Mouse (Mus musculus): ENCODE results near the gene Gm17606.
A peak's percentile ranks its signal among the peaks of the same experiment; 100 is the strongest.

Gm17606 gene

DNA sequence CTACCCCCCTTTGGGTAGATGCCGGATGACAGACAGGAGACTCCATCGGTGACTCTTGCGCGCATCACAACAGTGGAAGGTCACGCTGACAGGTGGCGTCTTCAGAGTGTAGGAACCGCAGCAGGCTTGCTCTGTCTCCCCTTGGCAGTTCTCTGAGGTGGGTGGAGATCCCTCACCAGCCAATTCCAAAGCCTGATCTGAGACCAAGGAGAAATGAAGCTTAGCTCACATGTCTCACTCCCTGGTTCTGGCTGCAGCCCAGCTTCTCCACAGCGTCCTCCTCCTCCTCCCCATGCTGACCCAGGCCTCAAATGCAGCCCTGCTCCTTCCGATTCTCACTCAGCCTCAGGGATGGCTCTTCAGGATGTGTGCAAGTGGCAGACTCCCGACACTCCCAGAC is 15.8 kb upstream of the Gm17606 start:
- DNase-seq (ENCODE audit: low read depth): no peak

DNA sequence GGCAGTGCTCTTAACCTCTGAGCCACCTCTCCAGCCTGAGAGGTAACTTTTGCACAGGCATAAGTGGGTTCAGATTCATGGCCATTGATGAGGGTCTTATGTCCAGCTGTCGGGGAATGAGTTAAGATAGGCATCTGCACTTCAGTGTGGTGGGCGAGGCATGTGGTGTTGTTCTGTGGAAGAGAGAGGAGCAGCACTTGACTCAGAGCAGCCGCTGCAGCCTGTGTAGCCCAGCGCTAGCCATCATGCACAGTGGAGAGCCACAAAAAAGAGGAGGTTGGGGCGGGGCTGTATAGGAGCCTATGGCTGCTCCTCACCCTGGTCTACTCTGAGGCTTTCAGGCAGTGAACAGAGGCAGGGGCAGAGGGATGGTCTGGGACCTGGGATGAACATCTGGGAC is 12.6 kb upstream of the Gm17606 start:
- no peak for DNase-seq (ENCODE audit: low read depth)

DNA sequence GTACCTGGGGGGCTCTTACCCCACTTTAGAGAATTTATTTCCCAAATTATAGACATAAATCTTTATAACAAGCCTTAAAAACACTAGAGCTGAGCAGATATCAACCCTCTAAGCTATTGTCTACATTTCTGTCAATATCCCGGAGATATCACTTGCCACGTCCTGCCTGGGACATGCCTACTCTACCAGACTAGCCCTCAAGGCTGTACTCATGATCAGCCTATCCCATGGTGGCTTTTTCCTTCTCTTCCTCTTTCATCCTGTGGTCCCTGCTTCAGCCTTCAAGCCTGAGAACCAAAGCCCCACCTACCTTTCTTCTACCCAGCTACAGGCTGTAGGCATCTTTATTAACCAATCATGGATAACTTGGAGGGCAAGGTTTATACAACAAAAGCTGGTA is 11.0 kb upstream of the Gm17606 start:
- no peak for DNase-seq (ENCODE audit: low read depth)

DNA sequence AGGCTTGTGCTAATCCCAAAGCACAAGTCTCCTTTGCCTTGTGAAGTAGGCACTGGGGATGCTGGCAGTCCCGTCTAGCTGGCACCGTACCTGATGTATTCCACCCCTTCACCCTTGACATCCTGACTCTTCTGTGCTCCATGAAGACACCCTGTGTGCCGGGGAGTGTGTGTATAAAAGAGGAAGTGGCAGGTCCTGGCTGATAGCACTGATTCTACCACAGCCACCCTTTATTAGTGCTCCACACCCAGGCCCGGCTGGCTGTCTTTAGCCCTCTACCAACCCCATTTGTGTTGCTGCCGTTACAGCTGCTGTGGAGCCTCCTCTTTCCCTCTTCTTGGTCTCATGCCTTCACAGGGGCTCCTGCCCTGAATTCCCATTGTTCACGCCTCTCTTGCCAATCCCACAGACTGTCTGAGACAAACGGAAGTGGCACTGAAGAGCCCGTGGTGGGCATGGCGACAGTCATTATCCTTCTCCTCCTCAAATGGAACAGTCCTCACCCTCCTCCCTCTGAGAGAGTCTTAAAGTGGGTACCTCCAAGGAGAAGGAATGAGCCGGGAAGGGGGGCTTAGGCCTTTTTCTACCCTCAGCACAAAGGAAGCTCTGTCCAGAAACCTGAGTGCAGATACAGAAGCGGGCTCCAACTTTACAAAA is 10.0 kb upstream of the Gm17606 start:
- DNase-seq (ENCODE audit: low read depth): no peak

DNA sequence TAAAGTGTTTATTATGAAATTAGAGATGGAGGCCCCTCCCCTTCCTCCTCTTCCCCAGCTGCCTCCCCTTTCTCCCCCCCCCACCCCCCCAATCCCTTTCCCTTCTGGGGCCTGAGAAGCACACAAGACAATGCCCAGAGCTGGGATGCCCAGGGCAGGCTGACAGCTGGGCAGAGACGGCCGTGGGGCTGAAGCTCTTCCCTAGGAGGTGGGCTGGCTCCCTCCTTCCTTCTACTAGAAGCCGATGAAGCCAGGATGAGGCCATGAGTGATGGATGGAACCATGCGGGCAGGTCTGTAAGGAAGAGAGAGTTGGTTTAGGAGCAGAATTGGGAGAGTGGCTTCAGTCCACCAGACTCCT is 9.5 kb upstream of the Gm17606 start:
- DNase-seq (ENCODE audit: low read depth): no peak

DNA sequence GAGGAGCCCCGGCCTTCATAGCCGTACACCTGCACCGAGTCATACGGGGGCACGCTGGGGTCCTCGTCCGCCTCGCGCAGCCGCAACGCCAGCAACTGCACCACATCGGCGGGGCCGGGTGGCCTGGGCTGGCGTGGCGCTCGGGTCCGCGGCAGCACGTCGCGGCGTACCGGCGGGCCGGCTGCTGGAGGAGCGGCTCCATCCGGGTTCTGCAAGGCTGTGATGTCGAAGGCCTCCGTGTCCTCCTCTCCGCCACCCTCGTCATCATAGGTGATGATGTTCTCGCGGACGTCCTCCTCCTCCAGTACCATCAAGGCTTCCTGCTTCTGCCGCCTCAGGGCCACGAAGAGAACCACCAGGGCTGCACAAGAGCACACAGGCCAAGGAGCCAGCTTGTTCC is 8.5 kb upstream of the Gm17606 start:
- DNase-seq (ENCODE audit: low read depth): no peak

DNA sequence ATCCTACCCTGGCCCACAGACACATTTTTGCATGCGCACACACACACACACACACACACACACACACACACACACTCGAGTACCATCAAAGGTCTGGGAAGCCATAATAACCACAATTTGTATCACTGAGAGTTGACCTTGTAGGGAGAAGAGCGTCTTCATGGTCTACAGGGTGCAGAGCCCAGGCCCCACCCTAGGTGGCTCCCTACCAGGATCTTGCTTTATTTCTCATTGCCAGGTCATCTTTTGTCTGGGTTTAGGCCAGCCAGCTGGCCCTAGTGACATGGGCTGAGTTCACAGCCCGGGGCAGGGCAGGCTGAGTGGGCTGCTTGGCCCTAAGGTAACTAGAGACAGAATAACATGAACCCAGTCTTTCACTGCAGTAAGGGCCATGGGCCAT is 6.6 kb upstream of the Gm17606 start:
- no peak for DNase-seq (ENCODE audit: low read depth)

DNA sequence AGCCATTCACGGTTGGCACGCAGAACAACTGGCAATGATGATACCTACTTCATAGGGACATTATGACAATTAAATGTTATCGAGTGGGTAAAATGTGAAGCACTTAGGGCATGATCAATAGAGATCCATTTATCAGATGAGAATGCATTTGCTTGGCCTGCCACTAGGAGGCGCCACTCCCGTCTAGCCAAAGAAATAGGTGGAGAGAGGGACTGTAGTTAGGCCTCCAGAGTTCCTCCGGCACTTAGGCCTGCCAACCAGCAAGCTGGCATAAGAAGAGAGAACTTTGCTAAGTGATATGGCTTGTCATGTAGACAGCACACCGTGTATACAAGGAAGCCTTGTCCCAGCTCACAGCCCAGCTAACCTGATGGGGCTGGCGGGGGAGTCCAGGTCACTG is 3.8 kb upstream of the Gm17606 start:
- no peak for DNase-seq (ENCODE audit: low read depth)

DNA sequence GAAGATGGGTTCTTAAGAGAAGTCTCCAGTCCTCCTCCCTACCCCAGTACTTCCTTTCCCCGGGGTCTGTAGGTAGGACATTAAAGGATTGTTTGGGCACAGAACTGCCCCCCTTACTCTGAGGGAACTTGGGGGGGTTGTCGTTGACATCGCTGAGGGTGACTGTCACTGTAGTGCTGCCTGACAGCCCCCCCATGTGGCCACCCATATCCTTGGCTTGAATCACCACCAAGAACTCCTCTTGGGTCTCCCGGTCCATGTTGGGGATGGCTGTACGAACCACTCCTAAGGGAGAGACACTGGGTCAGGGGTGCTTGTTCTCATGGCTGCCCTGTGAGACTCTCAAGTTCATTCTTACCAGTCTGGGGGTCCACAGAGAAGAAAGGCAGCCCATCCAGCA is 2.5 kb upstream of the Gm17606 start:
- no peak for DNase-seq (ENCODE audit: low read depth)

DNA sequence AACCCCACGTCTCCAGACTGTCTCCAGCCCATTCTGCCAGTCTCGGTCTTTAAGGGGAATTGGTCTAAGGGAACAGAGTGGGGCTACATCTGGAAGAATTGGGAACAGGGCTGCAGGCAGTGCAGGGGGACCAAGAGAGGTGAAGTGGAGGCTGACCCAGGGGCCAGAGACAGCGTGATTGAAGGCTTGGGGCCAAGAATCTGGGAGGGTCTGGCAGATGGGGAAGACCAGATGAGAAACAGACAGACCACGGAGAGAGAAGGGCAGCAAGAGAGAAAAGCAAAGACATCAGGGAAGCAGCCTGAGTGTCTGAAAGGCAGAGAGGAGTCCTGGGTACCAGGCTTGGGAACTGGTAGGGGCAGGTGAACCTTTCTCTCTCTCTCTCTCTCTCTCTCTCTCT is 631 bp upstream of the Gm17606 start:
- no peak for DNase-seq (ENCODE audit: low read depth)

DNA sequence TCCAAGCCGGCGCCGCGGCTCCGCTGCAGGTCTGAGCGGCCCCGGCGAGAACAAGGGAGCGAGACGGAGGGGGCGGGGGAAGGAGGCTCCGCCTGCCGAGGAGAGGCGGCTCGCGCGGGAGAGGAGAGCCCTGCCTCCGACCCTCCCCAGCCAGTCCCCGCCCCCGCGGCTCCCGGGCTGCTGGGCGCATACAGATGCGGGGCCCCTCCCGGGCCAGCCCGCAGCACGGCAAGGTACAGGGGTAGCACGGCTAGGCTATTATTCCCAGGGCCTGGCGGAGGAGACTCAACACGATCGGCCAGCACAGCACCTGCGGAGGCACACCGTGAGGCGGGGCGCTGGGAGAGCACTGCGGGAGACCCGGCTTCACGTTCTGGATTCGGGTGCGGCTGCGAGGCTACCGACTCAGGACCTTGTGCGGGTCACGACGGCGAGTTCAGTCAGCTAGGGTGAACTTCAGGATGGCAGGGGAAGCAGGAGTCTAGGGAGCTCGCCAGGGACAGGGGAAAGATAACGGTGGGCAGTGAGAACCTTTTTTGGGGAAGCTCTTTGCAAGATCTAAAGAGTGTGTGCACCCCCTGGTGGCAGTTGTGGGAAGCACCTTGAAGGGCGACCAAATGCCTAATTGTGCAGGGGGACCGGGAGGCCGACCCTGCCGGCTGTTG is 685 bp downstream of the Gm17606 start, which contains the start of gene Cdh24:
Cdh24 (minus strand) TSS at position 60 of the 665 bp plus-strand sequence.
- DNase-seq (ENCODE audit: low read depth): peak; percentile 84

DNA sequence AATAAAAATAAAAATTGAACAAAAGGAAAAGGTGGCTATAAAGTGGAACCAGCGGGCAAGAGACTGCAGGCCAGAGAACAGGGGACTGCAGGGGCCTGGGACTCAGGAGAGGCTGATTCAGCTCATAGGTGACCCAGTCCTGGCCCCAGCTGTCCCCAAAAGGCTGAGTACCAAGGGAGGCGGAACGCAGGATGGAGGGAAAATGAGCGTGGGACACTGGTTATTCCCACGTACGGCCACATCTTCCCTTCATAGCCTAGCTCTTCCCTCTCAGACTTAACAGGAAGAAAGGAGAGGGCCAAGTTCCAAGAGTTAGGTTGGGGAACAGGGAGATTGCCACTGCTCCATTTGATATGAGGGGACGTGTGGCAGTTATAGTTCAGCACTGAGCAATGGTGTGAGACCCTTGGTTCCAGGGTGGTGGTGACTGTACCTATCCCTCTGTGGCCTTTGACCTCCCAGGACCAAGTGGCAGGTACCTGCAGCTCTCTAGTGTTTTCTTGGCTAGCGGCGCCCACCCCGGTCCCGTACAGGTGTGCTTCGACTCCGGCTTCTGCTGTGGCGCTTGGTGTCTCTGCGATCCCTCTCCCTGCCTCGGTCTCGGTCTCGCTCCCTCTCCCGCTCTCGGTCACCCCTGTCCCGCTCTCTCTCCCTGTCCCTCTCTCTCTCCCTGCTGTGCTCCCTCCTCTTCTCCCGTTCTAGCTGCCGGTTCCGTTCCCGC is 1.6 kb downstream of the Gm17606 start:
- no peak for DNase-seq (ENCODE audit: low read depth)

DNA sequence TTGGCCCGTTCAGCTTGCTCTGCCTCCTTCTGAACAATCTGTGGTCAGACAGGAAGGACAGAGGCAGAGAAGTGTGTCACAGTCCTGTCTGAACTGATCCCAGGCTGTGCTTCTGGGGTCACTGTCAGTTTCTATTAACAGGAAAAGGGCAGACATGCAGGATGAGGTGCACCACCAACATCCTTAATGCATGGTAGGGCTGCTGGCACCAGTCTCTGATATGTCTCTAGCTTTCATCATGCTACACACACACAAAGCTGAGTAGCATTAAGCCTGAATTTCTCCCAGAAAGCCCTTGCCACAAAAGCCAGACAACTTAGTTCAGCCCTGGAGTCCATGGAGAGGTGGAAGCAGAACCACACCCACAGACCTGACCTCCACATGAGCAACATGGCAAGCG is 2.3 kb downstream of the Gm17606 start:
- DNase-seq (ENCODE audit: low read depth): no peak

DNA sequence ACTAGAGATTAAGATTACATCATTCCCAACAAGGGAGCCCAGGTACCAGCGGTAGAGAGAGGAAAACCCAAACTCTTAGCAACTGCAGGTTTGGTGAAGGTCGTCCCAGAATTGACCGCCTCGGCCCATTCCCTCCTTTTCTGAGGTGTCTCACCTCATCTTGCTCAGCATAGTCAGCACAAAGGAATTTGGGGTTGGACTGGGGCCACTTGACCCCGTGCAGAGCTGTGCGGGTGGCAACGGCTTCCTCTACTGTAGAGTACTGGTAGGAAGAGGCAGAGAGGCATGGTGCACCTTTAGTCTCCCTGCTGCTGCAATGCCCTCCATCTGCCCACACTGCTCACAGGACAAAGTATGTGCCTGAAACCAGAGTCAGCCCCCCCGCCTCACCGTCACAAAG is 3.5 kb downstream of the Gm17606 start:
- DNase-seq (ENCODE audit: low read depth): no peak

DNA sequence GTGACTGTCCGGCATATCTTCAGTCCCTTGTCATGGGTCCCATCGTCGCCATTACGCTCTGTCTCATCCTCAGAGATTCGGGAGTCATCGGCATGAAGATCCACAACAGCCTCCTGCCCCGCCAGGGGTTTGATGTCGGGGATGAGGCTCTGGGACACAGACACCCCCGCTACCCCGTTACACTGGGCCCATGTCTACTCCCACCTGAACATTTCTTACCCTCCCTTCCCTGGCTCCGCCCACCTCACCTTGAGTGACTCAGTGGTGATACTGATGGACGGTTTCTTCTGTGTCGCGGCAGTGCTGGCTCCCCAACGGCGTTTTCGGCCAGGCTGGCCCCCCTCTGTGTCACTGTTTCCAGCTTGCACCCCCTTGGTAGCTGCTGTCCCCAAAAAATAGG is 5.7 kb downstream of the Gm17606 start:
- DNase-seq (ENCODE audit: low read depth): no peak

DNA sequence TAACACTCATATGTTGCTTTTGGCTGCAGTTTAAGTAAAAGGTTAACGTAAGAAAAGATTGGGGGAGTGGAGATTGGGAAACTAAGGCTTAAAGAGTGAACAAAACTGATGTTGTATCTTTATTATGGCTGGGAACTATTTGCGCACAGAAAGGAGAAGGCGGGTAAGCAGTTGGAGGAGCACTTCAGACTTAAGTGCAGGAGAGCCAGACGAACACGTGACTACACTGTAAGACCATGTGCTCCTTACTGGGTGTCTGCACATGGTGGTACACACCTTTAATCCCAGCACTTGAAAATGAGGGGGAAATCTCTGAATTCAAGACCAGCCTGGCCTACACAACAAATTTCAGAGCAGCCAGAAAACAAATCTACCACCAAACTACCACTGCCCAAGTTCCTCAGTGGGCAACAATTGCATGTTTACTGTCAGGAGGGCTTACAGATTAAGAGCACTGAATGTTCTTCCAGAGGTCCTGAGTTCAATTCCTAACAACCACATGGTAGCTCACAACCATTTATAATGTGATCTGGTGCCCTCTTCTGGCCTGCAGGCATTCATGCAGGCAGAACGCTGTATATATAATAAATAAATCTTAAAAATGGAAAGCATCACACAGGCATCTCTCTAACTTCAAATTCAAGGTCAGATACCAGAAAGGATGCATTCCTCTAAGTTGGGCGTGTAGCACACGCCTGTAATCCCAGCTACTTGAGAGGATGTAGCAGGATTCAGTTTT is 6.3 kb downstream of the Gm17606 start:
- DNase-seq (ENCODE audit: low read depth): no peak

DNA sequence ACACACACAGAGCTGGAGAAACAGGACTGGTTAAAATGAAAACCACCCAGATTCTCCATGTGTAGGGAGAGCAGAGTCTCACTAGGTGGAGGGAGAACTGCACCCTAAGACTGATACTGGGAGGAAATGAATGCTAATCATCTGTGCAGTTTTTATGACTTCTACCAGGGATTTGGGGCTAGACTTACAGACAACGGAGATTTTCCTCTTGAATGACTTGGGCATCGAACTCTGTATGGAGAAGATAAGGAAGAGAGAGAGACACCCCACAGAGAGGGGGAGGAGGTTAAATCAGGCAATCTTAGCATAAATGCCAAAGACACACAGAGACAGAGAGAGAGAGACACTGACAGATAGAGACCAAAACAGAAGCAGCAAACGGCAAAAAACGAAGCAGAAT is 7.1 kb downstream of the Gm17606 start:
- no peak for DNase-seq (ENCODE audit: low read depth)

DNA sequence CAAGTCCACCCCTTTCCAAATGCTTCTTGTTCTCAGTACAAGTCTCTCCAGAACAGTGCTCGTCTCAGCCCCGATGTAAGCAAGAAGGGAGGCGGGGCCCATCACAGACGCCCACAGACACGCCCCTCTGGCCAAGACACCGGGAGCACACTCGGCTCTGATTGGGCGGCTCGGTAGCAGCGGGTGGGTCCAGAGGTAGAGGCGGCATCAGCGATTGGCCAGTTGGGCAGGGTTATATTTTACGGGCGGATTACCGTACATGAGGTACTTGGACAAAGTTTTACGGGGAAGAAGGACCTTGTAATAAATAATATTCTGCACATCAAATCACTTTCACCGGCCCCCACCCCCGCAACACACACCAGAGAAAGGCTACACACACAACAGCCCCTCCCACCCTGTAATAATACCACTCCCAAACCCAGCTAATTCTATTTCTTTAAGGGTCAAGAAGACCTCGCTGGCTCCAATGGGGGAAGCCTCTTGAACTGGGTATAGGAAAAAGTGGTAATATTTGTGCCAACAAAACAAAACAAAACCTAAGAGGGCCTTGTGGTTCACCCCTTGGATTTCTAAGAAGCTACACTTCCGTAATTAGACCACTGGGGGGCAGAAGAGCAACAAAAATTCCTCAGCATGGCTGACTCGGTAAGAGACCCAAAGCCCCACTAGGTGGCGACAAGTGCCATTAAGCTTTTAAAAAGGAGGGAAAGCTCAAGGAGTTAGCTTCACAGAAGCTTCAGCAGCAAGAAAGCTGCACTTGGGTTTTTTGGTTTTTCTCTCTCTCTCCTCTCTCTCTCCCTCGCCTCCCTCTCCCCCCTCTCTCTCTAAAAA is 10.1 kb downstream of the Gm17606 start:
- DNase-seq (ENCODE audit: low read depth): peak; percentile 94

DNA sequence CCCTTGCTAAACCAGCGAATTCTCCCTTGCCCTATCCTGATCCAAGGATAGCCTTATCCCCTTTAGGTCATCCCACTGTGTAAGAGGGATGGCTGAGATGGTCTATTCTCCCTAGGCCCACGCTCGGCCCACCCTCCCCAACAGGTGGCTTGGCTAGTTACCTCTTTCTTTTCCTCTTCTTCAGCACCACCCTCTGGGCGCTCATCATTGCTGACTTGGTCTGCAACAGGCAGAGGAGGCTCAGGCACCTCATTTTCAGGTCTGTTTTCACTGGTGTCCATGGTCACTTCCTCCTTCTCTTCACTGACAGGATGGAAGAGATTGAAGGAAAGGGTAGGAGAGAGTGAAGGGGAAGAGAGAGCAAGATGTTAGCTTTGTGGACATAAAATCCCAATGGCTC is 10.8 kb downstream of the Gm17606 start:
- DNase-seq (ENCODE audit: low read depth): no peak

DNA sequence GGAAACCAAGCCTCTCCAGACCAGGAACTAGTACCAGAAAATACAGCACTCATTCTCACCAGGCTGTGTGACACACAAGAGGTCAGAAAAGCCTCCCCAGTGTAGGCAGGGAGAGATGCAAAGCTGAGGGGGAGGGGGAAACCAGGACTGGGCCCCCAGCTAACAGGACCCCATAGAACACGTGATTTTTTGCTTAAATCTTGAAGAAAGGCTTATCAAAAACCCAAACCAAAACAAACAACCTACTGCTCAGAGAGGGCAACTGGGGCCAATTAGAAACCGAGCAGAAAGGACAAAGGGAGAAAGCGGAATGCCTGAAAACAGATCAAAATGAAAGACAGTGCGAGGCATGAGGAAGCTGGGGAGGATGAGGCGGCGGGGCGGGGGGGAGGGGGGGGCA is 12.0 kb downstream of the Gm17606 start:
- DNase-seq (ENCODE audit: low read depth): no peak

DNA sequence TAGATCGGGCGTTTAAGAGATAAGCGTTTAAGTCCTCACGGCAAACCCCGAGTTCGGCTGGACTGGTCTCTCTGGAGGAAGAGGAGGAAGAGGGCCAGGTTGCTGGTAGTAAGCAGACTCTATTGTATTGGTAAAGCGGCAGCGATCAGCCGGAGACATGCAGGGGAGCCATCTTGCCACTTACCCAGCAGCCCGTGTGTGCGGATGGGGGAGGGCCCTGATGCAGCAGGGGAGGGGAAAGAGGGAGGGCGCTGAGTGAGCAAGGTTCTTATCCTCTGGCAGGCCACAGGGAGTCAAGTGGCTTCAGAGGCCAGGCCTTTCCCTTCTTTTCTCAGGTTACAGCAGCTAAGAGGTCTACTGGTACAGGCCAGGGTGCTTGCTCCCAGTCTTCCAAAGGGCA is 12.7 kb downstream of the Gm17606 start:
- DNase-seq (ENCODE audit: low read depth): peak; percentile 81

DNA sequence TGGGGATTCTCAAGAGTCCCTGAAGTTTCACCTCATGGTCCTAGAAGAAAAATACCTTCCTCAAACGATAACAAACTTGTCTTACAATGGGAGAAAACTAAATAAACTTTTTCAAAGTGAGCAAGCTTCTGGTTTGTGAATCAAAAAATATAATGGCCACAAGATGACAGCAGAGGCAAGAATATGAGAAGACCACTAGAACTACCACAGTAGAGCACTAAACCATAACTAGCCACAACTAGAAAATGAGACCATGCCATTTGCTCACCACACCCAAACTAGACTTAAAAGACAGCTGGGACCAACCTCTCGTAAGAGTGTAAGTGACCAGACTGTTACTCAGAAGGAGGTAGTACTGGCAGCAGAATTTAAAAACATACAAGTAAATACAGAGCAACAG is 19.3 kb downstream of the Gm17606 start:
- DNase-seq (ENCODE audit: low read depth): peak; percentile 65
